Mouse (Mus musculus) G1E-ER4 (cell line): ENCODE measurements around the gene Vwc2l. TPM values are rescaled to one million over a fixed set of nuclear protein-coding genes. Genes with fewer than 3 reads are reported as not detected.

ENCODE experiments used
- GATA1 ChIP-seq: IDR thresholded peaks from one replicate; pipeline ENCODE4 v1.8.0; 2012; ENCODE audit warnings: low read length, inconsistent platforms
- polyA plus RNA-seq: library from polyadenylated mRNA; stranded (reverse); fragments of >175 nt; gene quantifications from 2 replicates; pipeline ENCODE4 v1.2.3, GENCODE M21; 2012

Vwc2l gene
- not detected in 2 replicates for polyA plus RNA-seq

DNA sequence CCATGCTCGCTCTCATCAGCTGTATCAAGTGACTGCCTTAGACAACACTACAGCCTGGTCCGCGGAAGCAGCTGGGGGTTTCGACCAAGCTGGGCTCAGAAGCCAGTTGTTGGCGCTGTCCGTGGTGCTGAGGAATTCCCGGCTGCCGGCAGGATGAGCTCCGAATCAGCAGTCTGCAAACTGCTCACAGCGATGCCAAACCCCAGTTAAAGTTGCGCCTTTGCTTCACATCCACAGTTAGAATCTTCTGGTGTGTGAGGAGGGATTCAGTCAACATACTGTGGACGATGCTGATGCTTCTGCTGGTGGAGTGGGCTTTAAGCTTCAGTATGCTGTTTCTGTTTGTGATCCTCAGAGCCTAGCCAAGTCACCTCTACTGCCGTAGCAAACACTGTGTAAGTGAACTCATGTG is at the start of gene Vwc2l:
Gene Vwc2l (plus strand): TSS at position 61 of the 412 bp plus-strand sequence.
- TF ChIP-seq GATA1, result no peak

DNA sequence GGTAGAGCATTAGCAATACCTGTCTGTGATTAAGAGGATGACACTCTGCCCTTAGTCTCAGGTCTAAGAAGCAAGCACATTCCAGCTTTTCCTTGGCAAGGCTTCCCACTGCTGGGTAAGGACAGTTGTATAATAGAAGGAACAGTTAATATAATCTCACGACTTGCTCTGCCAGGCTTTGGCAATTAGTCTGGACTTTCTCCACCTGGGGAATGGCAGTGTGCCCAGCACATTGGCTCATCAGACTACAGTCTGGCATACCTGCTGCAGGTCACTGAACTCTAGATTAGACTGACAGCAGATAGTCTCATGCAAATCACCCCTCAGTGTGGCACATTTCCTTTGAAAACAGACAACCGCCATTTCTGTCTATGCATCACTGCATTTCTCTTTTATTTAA is 33.0 kb upstream of the Vwc2l start:
- TF ChIP-seq GATA1, result no peak

DNA sequence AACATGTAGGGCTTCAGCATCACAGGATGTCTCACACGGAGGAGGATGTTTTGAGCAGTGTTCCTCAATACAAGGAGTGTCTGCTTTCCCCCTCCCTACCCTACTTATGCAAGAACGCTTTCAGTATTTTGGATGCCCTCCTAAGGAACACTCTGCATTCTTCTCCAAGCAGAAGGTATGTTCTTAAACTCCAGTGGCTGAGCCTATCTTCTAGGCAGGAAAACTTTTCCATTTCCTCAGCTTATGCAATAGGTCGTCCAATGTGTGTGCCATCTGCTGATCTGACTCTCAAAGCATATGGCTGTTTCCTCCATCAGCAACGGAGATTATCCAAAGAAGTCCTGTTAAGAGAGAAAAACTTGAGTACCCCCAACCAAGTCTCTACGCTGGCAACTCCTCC is 25.2 kb upstream of the Vwc2l start:
- TF ChIP-seq GATA1, result no peak

DNA sequence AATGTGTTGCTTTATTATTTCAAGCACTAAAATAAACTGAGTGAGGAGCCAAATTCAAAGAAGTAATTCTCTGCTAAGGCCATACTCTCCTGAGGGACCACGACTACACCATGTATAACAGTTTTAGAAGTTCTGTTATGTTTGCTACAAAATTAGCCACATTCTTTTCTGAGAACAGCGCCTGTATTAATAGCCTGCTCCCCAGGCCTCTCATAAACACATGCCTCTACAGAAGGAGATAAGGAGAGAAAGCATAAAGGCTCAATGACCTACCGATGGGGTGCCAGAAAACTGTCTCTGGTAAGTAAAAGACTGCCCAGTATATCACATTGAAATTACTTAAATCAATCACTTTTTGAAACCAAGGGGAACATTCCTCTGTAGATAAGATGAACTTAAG is 21.6 kb upstream of the Vwc2l start:
- no peak for TF ChIP-seq GATA1

DNA sequence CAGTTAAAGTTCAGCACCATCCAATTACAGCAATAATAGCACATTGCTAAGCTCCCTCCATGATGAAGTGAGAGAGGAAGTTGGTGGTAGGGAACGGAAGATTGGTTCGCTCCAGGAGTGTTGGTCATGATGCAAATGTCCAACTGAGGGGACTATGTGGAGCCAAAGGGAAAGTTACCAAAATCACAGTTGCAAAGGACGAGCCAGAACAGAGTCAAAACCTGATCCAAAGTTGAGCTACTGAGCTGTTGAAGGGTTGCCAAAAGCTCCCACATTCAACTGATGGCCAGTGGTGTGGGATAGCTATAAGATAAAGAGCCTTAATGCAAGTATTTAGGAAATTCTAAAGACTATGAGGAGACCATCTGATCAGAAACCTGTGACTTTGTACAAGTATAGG is 19.7 kb upstream of the Vwc2l start:
- no peak for TF ChIP-seq GATA1

GRCm38 (mm10) chr1:70725045-70725444 is 470 bp upstream of the Vwc2l start:
- TF ChIP-seq GATA1, result no peak

DNA sequence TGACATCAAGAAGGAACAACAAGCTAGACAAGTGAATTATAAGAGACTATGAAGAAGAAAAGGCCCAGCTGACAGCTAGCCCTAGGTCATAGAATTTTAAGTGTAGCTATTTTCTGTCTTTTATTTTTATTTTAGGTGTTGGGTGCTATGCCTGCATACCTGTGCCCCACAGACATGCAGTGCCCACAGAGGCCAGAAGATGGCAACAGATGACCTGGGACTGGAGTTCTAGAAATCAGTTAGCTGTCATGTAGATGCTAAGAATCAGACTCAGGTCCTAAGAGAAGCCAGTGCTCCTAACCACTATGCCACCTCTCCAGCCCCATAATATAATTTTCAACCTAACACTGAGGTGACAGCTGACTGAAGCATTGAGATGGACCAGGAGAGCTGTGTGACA is 61.6 kb downstream of the Vwc2l start:
- no peak for TF ChIP-seq GATA1

GRCm38 (mm10) chr1:70791636-70792035 is 66.1 kb downstream of the Vwc2l start:
- TF ChIP-seq GATA1, result no peak

DNA sequence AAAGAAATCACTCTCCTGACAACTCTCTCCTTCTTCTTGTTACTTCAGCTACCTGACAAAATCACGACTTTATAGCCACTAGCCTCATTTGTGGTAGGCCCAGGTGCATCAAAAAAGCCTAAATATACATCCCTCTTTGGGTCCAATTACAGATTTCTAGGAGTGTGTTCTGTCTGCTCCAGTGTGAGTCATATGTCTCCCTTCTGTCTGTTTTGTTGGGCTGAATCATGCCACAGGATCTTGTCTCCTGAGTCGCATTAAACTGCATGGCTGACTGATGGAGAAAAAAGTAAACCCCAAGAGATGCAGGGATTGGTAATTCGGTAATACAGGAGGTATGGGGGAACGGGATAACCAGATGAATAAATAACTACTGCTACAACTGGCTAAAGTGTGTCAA is 69.6 kb downstream of the Vwc2l start:
- no peak for TF ChIP-seq GATA1

- no peak for TF ChIP-seq GATA1
Observed at GRCm38 (mm10) chr1:70803401-70803800, 77.9 kb downstream of the Vwc2l start.

DNA sequence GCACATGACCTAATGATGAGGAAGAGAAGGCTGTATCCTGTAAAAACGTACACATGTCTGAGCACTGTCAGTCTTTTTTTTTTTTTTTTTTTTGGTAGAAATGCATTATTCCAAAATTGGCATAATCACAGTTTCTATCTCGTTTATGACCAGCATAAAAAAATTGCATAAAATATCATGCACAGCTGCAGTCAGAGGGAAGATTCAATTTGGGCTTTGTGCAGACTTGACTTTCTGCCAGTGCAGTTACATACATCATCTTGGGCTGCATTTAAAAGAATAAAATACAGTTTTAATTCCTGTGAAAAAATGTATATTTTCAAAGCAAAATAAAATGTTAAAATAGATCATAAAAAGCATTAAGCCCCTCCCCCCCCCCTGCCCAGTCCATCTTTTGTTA is 97.6 kb downstream of the Vwc2l start:
- TF ChIP-seq GATA1, result no peak

GRCm38 (mm10) chr1:70833262-70833661 is 107.7 kb downstream of the Vwc2l start:
- TF ChIP-seq GATA1, result no peak

DNA sequence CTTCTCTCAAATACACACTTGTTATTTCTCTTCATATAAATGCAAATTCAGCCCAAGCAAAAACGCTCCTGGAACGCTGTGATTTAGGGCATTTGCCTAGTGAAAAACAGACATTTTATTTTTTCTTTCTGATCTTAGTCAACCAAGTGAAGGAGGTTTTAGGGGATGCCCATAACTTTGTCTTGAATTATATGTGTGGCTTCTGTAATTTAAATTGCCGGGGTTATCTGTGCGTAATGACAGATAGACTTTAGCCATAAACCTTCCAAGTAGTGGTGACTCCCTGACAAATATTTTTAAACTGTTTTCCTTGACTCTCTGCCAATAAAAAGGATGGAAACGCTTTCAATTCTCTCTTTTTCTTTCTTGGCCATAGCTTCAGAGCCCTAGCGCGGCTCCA is 116.7 kb downstream of the Vwc2l start:
- TF ChIP-seq GATA1, result no peak

DNA sequence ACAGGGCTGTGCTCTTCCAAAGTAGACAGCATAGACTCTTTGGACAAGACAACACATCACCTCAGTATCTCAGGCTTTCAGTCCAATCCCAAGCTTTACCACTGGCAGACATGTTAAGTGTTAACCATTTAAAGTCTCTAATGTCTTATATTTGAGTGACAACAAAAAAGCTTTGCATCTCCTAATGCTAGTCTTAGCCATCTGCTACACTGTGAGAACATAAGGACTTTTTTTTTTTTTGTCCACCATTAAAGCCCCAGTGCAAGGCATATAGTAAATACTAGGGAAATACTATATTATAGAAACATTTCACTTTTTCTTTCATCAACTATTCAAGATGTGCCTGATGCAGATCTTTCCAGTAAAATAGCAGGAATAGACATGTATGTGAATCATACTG is 119.8 kb downstream of the Vwc2l start:
- TF ChIP-seq GATA1, result no peak

- no peak for TF ChIP-seq GATA1
Observed at GRCm38 (mm10) chr1:70851633-70852390, 126.3 kb downstream of the Vwc2l start.

DNA sequence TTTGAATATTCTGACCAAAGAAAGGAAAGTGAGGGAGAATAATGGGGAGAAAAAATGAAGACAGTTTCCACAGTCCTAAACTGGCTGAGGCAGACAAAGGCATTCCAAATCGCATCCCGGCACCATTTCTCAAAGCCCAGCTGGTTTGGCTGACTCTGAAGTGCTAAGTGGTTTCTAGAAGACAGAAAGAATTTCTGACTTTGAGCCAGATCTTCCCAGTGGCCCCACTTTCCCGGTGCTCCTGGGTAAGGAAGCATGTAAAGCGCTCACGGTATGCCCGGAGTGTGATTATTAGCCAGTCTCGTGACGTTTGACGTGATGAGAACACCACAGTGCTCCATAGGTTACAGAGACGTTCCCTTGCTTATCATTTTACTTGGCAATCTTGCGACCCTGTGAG is 127.9 kb downstream of the Vwc2l start:
- TF ChIP-seq GATA1, result no peak

- no peak for TF ChIP-seq GATA1
Observed at GRCm38 (mm10) chr1:70855912-70856311, 130.4 kb downstream of the Vwc2l start.

GRCm38 (mm10) chr1:70861672-70862071 is 136.2 kb downstream of the Vwc2l start:
- TF ChIP-seq GATA1, result no peak

GRCm38 (mm10) chr1:70866137-70866536 is 140.6 kb downstream of the Vwc2l start:
- TF ChIP-seq GATA1, result no peak
